Mouse (Mus musculus) urinary bladder, postnatal 14 days (tissue): ENCODE measurements at regions not wholly inside any gene's neighbourhood (a gene's known extent, or its start where the extent isn't known, plus 50 kb on each side); places are given as distances from the start of the nearest gene placed in this dataset.

Experiments used
- DNase-seq: peaks from one replicate; pipeline ENCODE4 v3.0.0; 2021; ENCODE audit warnings: low spot score

GRCm38 (mm10) chr4:9132982-9133625 is 894.3 kb upstream of the Car8 start:
- no peak for DNase-seq

GRCm38 (mm10) chr4:9132356-9132755 is 893.5 kb upstream of the Car8 start:
- no peak for DNase-seq

- no peak for DNase-seq
These were observed 892.8 kb upstream of the Car8 start for GRCm38 (mm10) chr4:9131610-9132009.

GRCm38 (mm10) chr4:9125236-9125963 is 886.6 kb upstream of the Car8 start:
- DNase-seq = peak; percentile 12

- DNase-seq = no peak
These were observed 885.9 kb upstream of the Car8 start for GRCm38 (mm10) chr4:9124586-9125232.

GRCm38 (mm10) chr4:9124109-9124508 is 885.3 kb upstream of the Car8 start:
- DNase-seq = no peak

- no peak for DNase-seq
These were observed 884.7 kb upstream of the Car8 start for GRCm38 (mm10) chr4:9123396-9124031.

- DNase-seq = no peak
These were observed 883.9 kb upstream of the Car8 start for GRCm38 (mm10) chr4:9122639-9123286.

GRCm38 (mm10) chr4:9116955-9117647 is 878.3 kb upstream of the Car8 start:
- DNase-seq = no peak

GRCm38 (mm10) chr4:9115874-9116273 is 877.0 kb upstream of the Car8 start:
- DNase-seq = no peak

GRCm38 (mm10) chr4:9113982-9114381 is 875.1 kb upstream of the Car8 start:
- DNase-seq = no peak

GRCm38 (mm10) chr4:9110355-9110754 is 871.5 kb upstream of the Car8 start:
- DNase-seq = no peak

GRCm38 (mm10) chr4:9107295-9107694 is 868.5 kb upstream of the Car8 start:
- no peak for DNase-seq

GRCm38 (mm10) chr4:9106778-9107177 is 867.9 kb upstream of the Car8 start:
- DNase-seq = no peak

- no peak for DNase-seq
These were observed 865.8 kb upstream of the Car8 start for GRCm38 (mm10) chr4:9104657-9105056.

GRCm38 (mm10) chr4:9103958-9104357 is 865.1 kb upstream of the Car8 start:
- no peak for DNase-seq

GRCm38 (mm10) chr4:9096809-9097700 is 858.2 kb upstream of the Car8 start:
- DNase-seq = peak; percentile 87

- peak; percentile 25 for DNase-seq
These were observed 857.4 kb upstream of the Car8 start for GRCm38 (mm10) chr4:9096274-9096673.

GRCm38 (mm10) chr4:9095646-9096045 is 856.8 kb upstream of the Car8 start:
- DNase-seq = no peak

GRCm38 (mm10) chr4:9094522-9094921 is 855.7 kb upstream of the Car8 start:
- no peak for DNase-seq

GRCm38 (mm10) chr4:9094076-9094475 is 855.2 kb upstream of the Car8 start:
- no peak for DNase-seq
